Mouse (Mus musculus): ENCODE results near the gene Ap1m2. TPM values are rescaled to one million over a fixed set of nuclear protein-coding genes. Genes with fewer than 3 reads are reported as not detected.
A peak's percentile ranks its signal among the peaks of the same experiment; 100 is the strongest.

Gene Ap1m2
- polyA plus RNA-seq, 1 experiment, result not detected

DNA sequence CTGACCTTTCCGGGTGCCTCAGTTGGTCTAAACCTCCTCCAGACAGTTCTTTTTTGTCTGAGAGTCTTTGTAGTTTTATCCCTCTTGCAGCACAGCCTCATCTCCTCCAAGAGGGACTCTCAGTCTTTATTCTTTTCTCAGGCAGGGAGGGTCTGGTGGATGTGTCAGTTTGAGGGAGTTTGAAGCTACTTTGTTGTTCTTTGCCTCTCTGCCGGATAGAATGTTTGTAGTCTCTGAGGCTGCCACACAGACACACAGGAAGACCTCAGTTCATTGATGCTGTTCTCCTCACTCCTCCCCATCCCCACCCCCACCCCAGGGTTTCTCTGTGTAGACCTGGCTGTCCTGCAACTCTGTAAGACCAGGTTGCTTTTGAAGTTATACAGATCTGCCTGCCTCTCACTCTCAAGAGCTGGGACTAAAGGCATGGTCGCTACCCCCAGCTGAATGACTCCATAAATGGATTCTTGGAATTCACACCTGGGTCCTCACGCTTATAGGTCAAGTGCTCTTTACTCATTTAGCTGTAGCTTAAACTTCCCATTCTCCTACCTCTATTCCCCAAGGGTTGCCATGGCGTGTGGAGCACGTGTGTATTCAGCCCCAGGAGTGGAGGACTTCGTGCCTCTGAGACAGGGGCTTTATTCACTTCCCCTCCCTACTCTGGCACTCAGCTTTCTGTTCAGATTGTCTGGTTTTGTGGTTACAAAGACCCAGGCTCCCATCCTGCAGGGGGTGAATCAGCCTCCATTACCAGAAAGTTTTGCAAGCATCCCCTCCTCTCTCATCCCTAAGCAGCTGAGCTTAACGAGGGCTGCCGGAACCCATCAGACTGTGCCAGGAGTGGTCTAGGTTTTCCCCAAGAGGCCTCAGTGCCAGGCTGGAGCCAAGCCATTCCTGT, 20.3 kb upstream of the Ap1m2 start:
- Histone ChIP-seq H3ac (ENCODE audit: control insufficient read depth, insufficient read length, low read depth) (peak overlapping the region; percentile 37), H3K27me3 (ENCODE audit: control insufficient read depth, insufficient read depth, insufficient read length) (no peaks in the 10 kb centered on the region), H3K79me2 (ENCODE audit: control insufficient read depth, insufficient read depth) (peaks cover 76% of the 10 kb centered on the region), H3K36me3 (ENCODE audit: control insufficient read depth, insufficient read depth) (no peaks in the 10 kb centered on the region), H3K4me3 (ENCODE audit: insufficient read depth, poor library complexity, severe bottlenecking) (no peak overlapping the region), H3K79me3 (ENCODE audit: low read depth) (peaks cover 28% of the 10 kb centered on the region)
- TF ChIP-seq MYOD1 (IDR thresholded peaks at IDR 0.05; ENCODE audit: control insufficient read depth, insufficient read length, low read depth) (peak; percentile 56), MYOG (IDR thresholded peaks at IDR 0.05; ENCODE audit: control insufficient read depth, extremely low read depth, insufficient read length) (no peak), CEBPB (IDR thresholded peaks at IDR 0.05; ENCODE audit: low read depth) (peak; percentile 80), FOSL1 (IDR thresholded peaks at IDR 0.05; ENCODE audit: insufficient read depth, low read length, poor library complexity, severe bottlenecking) (peak; percentile 19), USF1 (IDR thresholded peaks at IDR 0.05; ENCODE audit: low read depth) (peak; percentile 74), CTCF (IDR thresholded peaks at IDR 0.05; ENCODE audit: control insufficient read depth, insufficient read depth, insufficient read length) (no peak), MAX (IDR thresholded peaks at IDR 0.05) (peak; percentile 67)

DNA sequence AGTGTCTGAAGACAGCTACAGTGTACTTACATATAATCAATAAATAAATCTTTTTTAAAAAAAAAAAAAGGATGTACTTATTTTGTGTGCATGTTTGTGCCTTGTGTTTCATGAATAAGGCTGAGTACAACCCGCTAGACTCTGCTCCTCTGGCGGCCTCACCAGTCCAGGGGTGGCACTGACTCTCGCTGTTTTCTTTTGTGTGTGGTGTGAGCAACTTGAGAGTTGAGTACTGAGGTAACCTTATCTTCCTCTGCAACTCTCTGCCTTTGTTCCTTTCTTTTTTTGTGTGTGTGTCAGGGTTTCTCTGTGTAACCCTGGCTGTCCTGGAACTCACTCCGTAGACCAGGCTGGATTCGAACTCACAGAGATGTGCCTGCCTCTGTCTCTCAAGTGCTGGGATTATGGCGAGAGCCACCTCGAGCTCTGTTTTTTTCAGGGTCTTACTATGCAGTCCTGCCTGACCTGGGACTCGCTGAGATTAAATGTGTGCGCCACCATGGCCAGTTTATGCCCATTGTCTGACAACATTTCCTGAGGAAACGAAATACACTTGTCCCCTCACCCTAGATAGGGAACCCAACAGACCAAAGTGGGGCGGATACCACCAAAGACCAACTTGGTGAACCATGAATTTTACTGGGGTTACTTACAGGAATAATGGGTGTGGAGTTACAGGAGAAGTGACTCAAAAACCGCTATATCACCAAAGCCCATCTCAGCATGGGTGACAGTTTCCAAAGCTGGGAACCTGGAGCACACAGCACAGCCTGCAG, 19.4 kb upstream of the Ap1m2 start:
- no peak overlapping the region for H3ac ChIP-seq (ENCODE audit: control insufficient read depth, insufficient read length, low read depth)
- H3K27me3 ChIP-seq (ENCODE audit: control insufficient read depth, insufficient read depth, insufficient read length), result no peaks in the 10 kb centered on the region
- peaks cover 79% of the 10 kb centered on the region for H3K79me2 ChIP-seq (ENCODE audit: control insufficient read depth, insufficient read depth)
- peaks cover 30% of the 10 kb centered on the region for H3K79me3 ChIP-seq (ENCODE audit: low read depth)
- no peak overlapping the region for H3K4me3 ChIP-seq (ENCODE audit: insufficient read depth, poor library complexity, severe bottlenecking)
- H3K36me3 ChIP-seq (ENCODE audit: control insufficient read depth, insufficient read depth), result no peaks in the 10 kb centered on the region
- TF ChIP-seq MAX (IDR thresholded peaks at IDR 0.05) (no peak), MYOG (IDR thresholded peaks at IDR 0.05; ENCODE audit: control insufficient read depth, extremely low read depth, insufficient read length) (no peak)

DNA sequence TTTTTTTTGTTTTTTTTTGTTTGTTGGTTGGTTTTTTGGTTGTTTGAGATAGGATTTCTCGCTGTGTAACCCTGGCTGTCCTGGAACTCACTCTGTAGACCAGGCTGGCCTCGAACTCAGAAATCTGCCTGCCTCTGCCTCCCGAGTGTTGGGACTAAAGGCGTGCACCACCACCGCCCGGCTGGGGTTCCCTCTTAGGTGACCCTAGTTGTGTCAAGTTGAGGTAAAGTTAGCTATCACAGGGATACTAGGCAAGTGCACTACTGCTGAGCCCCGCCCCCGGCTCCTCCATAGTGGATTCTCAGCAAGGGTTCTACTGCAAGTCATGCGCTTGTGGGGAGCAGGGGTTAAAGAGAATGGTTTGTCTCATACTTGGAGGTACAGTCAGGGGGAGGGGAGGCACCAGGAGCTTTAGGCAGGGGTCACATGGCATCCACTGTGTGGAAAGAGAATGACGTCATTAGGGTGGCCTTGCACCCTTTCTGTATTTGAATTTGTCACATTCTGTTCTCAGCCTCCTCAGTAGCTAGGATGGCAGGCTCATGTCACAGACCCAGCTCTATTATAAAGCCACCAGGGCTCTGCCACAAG, 17.7 kb upstream of the Ap1m2 start:
- Histone ChIP-seq H3K27me3 (ENCODE audit: control insufficient read depth, insufficient read depth, insufficient read length) (no peaks in the 10 kb centered on the region), H3ac (ENCODE audit: control insufficient read depth, insufficient read length, low read depth) (no peak overlapping the region), H3K79me3 (ENCODE audit: low read depth) (peaks cover 39% of the 10 kb centered on the region), H3K36me3 (ENCODE audit: control insufficient read depth, insufficient read depth) (no peaks in the 10 kb centered on the region), H3K79me2 (ENCODE audit: control insufficient read depth, insufficient read depth) (peaks cover 79% of the 10 kb centered on the region), H3K4me3 (ENCODE audit: insufficient read depth, poor library complexity, severe bottlenecking) (no peak overlapping the region)
- TF ChIP-seq CTCF (IDR thresholded peaks at IDR 0.05; ENCODE audit: control insufficient read depth, insufficient read depth, insufficient read length), result no peak
- TF ChIP-seq MYOG (IDR thresholded peaks at IDR 0.05; ENCODE audit: control insufficient read depth, extremely low read depth, insufficient read length), result no peak
- no peak for TF ChIP-seq MYOD1 (IDR thresholded peaks at IDR 0.05; ENCODE audit: control insufficient read depth, insufficient read length, low read depth)
- no peak for TF ChIP-seq FOSL1 (IDR thresholded peaks at IDR 0.05; ENCODE audit: insufficient read depth, low read length, poor library complexity, severe bottlenecking)

DNA sequence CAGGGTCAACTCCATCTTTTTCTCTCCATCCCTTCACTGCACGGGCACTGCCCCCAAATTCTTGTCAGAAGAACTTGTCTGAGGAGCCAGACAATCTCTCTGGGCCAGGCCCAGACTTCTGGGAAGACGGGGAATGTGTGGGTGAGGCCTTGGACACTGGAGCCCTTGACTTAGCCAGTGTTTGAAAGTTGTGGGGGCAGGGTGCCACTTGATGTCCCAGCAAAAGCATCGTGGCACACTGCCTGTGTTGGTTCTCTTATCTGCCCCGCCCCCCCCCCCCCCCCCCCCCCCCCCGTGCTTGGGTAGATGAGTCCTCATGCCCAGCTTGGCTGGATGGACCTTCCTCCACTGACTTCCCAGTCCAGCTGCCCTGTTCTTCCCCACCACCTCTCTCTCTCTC, 16.9 kb upstream of the Ap1m2 start:
- Histone ChIP-seq H3K27me3 (ENCODE audit: control insufficient read depth, insufficient read depth, insufficient read length) (no peaks in the 10 kb centered on the region), H3K4me3 (ENCODE audit: insufficient read depth, poor library complexity, severe bottlenecking) (no peak overlapping the region), H3K36me3 (ENCODE audit: control insufficient read depth, insufficient read depth) (no peaks in the 10 kb centered on the region), H3K79me3 (ENCODE audit: low read depth) (peaks cover 43% of the 10 kb centered on the region), H3K79me2 (ENCODE audit: control insufficient read depth, insufficient read depth) (peaks cover 79% of the 10 kb centered on the region), H3ac (ENCODE audit: control insufficient read depth, insufficient read length, low read depth) (no peak overlapping the region)
- TF ChIP-seq MYOG (IDR thresholded peaks at IDR 0.05; ENCODE audit: control insufficient read depth, extremely low read depth, insufficient read length) (no peak), CEBPB (IDR thresholded peaks at IDR 0.05; ENCODE audit: low read depth) (no peak), CTCF (IDR thresholded peaks at IDR 0.05; ENCODE audit: control insufficient read depth, insufficient read depth, insufficient read length) (no peak), FOSL1 (IDR thresholded peaks at IDR 0.05; ENCODE audit: insufficient read depth, low read length, poor library complexity, severe bottlenecking) (no peak), MYOD1 (IDR thresholded peaks at IDR 0.05; ENCODE audit: control insufficient read depth, insufficient read length, low read depth) (no peak)

DNA sequence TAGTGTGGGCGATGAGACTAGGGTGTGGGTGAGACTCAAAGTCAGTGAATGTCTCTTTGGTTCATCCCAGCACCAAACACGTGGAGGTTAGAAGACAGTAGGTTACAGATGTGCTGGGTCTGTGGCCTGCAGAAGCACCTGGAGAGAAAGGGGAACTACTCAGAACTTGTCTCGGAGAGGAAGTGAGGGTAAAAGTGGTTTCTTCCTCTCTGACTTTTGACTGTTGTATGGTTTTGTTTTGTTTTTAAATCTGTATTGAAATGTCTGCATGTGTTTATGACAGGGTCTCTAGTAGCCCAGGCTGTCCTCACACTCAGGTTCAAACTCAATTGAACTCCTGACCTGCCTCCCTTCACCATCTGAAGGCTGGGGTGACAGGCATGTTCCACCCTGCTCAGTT, 15.9 kb upstream of the Ap1m2 start:
- H3K36me3 ChIP-seq (ENCODE audit: control insufficient read depth, insufficient read depth), result no peaks in the 10 kb centered on the region
- peaks cover 51% of the 10 kb centered on the region for H3K79me3 ChIP-seq (ENCODE audit: low read depth)
- no peak overlapping the region for H3ac ChIP-seq (ENCODE audit: control insufficient read depth, insufficient read length, low read depth)
- H3K4me3 ChIP-seq (ENCODE audit: insufficient read depth, poor library complexity, severe bottlenecking), result no peak overlapping the region
- TF ChIP-seq FOSL1 (IDR thresholded peaks at IDR 0.05; ENCODE audit: insufficient read depth, low read length, poor library complexity, severe bottlenecking), result no peak
- TF ChIP-seq USF1 (IDR thresholded peaks at IDR 0.05; ENCODE audit: low read depth), result no peak
- TF ChIP-seq CTCF (IDR thresholded peaks at IDR 0.05; ENCODE audit: control insufficient read depth, insufficient read depth, insufficient read length), result no peak
- no peak for TF ChIP-seq MAX (IDR thresholded peaks at IDR 0.05)
- TF ChIP-seq MYOG (IDR thresholded peaks at IDR 0.05; ENCODE audit: control insufficient read depth, extremely low read depth, insufficient read length), result no peak
- TF ChIP-seq CEBPB (IDR thresholded peaks at IDR 0.05; ENCODE audit: low read depth), result no peak
- no peak for TF ChIP-seq MYOD1 (IDR thresholded peaks at IDR 0.05; ENCODE audit: control insufficient read depth, insufficient read length, low read depth)
- no peaks in the 10 kb centered on the region for H3K27me3 ChIP-seq (ENCODE audit: control insufficient read depth, insufficient read depth, insufficient read length)
- peaks cover 87% of the 10 kb centered on the region for H3K79me2 ChIP-seq (ENCODE audit: control insufficient read depth, insufficient read depth)
